Mouse (Mus musculus): Measurements from ENCODE around the gene Cfap77. TPM values are rescaled to one million over a fixed set of nuclear protein-coding genes. Genes with fewer than 3 reads are reported as not detected.

Gene Cfap77
- total RNA-seq, 1 experiment from 2014 or later = 1.7 TPM

GRCm38 (mm10) chr2:28961636-28962035 lies 93.2 kb downstream of the Cfap77 start:
- ATAC-seq (replicated peaks; ENCODE audit: insufficient number of reproducible peaks, low FRiP score, low TSS enrichment, poor library complexity, severe bottlenecking) = no peak

GRCm38 (mm10) chr2:28961024-28961585 lies 93.8 kb downstream of the Cfap77 start:
- no peak for ATAC-seq (replicated peaks; ENCODE audit: insufficient number of reproducible peaks, low FRiP score, low TSS enrichment, poor library complexity, severe bottlenecking)

GRCm38 (mm10) chr2:28956874-28957273 lies 98.0 kb downstream of the Cfap77 start:
- ATAC-seq (replicated peaks; ENCODE audit: insufficient number of reproducible peaks, low FRiP score, low TSS enrichment, poor library complexity, severe bottlenecking) = no peak

- ATAC-seq (replicated peaks; ENCODE audit: insufficient number of reproducible peaks, low FRiP score, low TSS enrichment, poor library complexity, severe bottlenecking) = no peak
Measured at GRCm38 (mm10) chr2:28954595-28954994, 100.3 kb downstream of the Cfap77 start.

- no peak for ATAC-seq (replicated peaks; ENCODE audit: insufficient number of reproducible peaks, low FRiP score, low TSS enrichment, poor library complexity, severe bottlenecking)
Measured at GRCm38 (mm10) chr2:28952981-28953380, 101.9 kb downstream of the Cfap77 start.

- no peak for ATAC-seq (replicated peaks; ENCODE audit: insufficient number of reproducible peaks, low FRiP score, low TSS enrichment, poor library complexity, severe bottlenecking)
Measured at GRCm38 (mm10) chr2:28946312-28946711, 108.6 kb downstream of the Cfap77 start.

GRCm38 (mm10) chr2:28945388-28945787 lies 109.5 kb downstream of the Cfap77 start:
- no peak for ATAC-seq (replicated peaks; ENCODE audit: insufficient number of reproducible peaks, low FRiP score, low TSS enrichment, poor library complexity, severe bottlenecking)

GRCm38 (mm10) chr2:28943666-28944516 lies 111.0 kb downstream of the Cfap77 start:
- no peak for ATAC-seq (replicated peaks; ENCODE audit: insufficient number of reproducible peaks, low FRiP score, low TSS enrichment, poor library complexity, severe bottlenecking)

- no peak for ATAC-seq (replicated peaks; ENCODE audit: insufficient number of reproducible peaks, low FRiP score, low TSS enrichment, poor library complexity, severe bottlenecking)
Measured at GRCm38 (mm10) chr2:28938997-28939396, 115.9 kb downstream of the Cfap77 start.

GRCm38 (mm10) chr2:28930571-28930970 lies 124.3 kb downstream of the Cfap77 start:
- no peak for ATAC-seq (replicated peaks; ENCODE audit: insufficient number of reproducible peaks, low FRiP score, low TSS enrichment, poor library complexity, severe bottlenecking)

GRCm38 (mm10) chr2:28923912-28924311 lies 131.0 kb downstream of the Cfap77 start:
- ATAC-seq (replicated peaks; ENCODE audit: insufficient number of reproducible peaks, low FRiP score, low TSS enrichment, poor library complexity, severe bottlenecking) = no peak

- ATAC-seq (replicated peaks; ENCODE audit: insufficient number of reproducible peaks, low FRiP score, low TSS enrichment, poor library complexity, severe bottlenecking) = no peak
Measured at GRCm38 (mm10) chr2:28919001-28919400, 135.9 kb downstream of the Cfap77 start.

- no peak for ATAC-seq (replicated peaks; ENCODE audit: insufficient number of reproducible peaks, low FRiP score, low TSS enrichment, poor library complexity, severe bottlenecking)
Measured at GRCm38 (mm10) chr2:28917518-28918361, 137.1 kb downstream of the Cfap77 start.

- ATAC-seq (replicated peaks; ENCODE audit: insufficient number of reproducible peaks, low FRiP score, low TSS enrichment, poor library complexity, severe bottlenecking) = no peak
Measured at GRCm38 (mm10) chr2:28917156-28917517, 137.7 kb downstream of the Cfap77 start.

GRCm38 (mm10) chr2:28916513-28916865 lies 138.4 kb downstream of the Cfap77 start, which contains the start of gene Barhl1:
TSS of gene Barhl1 (minus strand) at chr2:28916668.
- no peak for ATAC-seq (replicated peaks; ENCODE audit: insufficient number of reproducible peaks, low FRiP score, low TSS enrichment, poor library complexity, severe bottlenecking)

GRCm38 (mm10) chr2:28915768-28916512 lies 138.9 kb downstream of the Cfap77 start:
- no peak for ATAC-seq (replicated peaks; ENCODE audit: insufficient number of reproducible peaks, low FRiP score, low TSS enrichment, poor library complexity, severe bottlenecking)

- ATAC-seq (replicated peaks; ENCODE audit: insufficient number of reproducible peaks, low FRiP score, low TSS enrichment, poor library complexity, severe bottlenecking) = no peak
Measured at GRCm38 (mm10) chr2:28915104-28915738, 139.6 kb downstream of the Cfap77 start.

GRCm38 (mm10) chr2:28914121-28914520 lies 140.7 kb downstream of the Cfap77 start:
- no peak for ATAC-seq (replicated peaks; ENCODE audit: insufficient number of reproducible peaks, low FRiP score, low TSS enrichment, poor library complexity, severe bottlenecking)

Measured in monocyte, adult 5-6 weeks (primary cell).